Mouse (Mus musculus): ENCODE measurements at regions not wholly inside any gene's neighbourhood (a gene's known extent, or its start where the extent isn't known, plus 50 kb on each side); places are given as distances from the start of the nearest gene placed in this dataset.

DNA sequence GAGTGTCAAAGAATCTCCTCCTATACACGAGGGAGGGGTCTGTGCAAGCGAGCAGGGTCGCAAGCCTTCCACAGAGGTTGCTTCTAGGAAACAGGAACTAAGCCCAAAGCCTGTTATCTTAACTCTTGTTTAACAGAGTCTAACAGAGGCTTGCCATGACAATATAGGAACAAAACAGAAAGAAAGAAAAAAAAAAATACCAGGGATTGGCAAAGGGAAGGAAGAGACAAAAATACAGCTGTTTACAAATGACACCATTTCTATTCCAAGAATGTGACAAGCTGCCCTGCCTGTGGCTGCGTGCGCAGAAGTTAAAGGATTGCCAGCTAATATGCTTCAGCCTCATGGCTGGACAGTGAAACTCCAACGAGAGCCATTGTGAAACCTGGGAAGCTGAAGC is 173.8 kb upstream of the Ubr2 start:
- Histone ChIP-seq H3K4me2 (ENCODE audit: low read depth, low read length) (no peak overlapping the region), H3K9me3 (replicated peaks; ENCODE audit: control insufficient read depth, low read length) (no peaks in the 10 kb centered on the region), H3K36me3 (ENCODE audit: control insufficient read depth, insufficient read depth, low read length) (no peaks in the 10 kb centered on the region; the same call in 1 of the 2 replicates), H3K4me1 (ENCODE audit: control insufficient read depth, insufficient read depth, low read length) (peaks cover 31% of the 10 kb centered on the region), H3K9ac (ENCODE audit: low read length) (no peak overlapping the region), H3K27me3 (ENCODE audit: control insufficient read depth, insufficient read depth, low read length) (no peaks in the 10 kb centered on the region), H3K4me3 (replicated peaks; ENCODE audit: low read length) (no peak overlapping the region), H3K27ac (ENCODE audit: low read length) (peak overlapping the region; percentile 12; the same call in 1 of the 2 replicates)
- 41% methylated on average over 6 of the region's 6 CpGs for WGBS
- no peak for ATAC-seq (ENCODE audit: insufficient read depth, low FRiP score)

DNA sequence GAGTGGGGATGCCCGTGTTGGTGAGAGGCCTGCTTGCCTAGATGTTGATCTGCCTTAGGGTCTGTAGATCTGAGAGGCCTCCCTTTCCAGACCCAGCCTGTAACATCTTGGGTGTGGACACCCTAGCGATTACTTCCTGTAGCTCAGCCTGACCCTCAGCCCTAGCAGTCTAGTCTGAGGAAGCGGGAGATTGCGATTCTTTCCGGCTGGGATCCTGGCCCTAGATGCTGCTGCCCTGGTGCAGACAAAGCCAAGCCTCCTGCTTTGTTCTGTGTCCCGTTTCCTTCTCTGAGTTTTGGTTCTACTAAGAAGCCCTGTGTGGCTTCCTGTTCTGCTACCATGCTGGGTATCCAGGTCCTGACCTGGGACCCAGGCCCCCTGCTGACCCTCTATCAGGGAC is 171.8 kb upstream of the Ubr2 start:
- H3K27ac ChIP-seq (ENCODE audit: low read length): 0 out of 2 replicates have a peak overlapping the region, but pooled peaks have one; percentile 25
- H3K9ac ChIP-seq (ENCODE audit: low read length): no peak overlapping the region
- no peak overlapping the region for H3K4me2 ChIP-seq (ENCODE audit: low read depth, low read length)
- no peaks in the 10 kb centered on the region for H3K27me3 ChIP-seq (ENCODE audit: control insufficient read depth, insufficient read depth, low read length)
- no peak for ATAC-seq (ENCODE audit: insufficient read depth, low FRiP score)
- peaks cover 50% of the 10 kb centered on the region for H3K4me1 ChIP-seq (ENCODE audit: control insufficient read depth, insufficient read depth, low read length)
- no peaks in the 10 kb centered on the region for H3K9me3 ChIP-seq (replicated peaks; ENCODE audit: control insufficient read depth, low read length)
- 51% methylated on average over 6 of the region's 6 CpGs for WGBS
- no peak overlapping the region for H3K4me3 ChIP-seq (replicated peaks; ENCODE audit: low read length)
- no peaks in the 10 kb centered on the region; the same call in 1 of the 2 replicates for H3K36me3 ChIP-seq (ENCODE audit: control insufficient read depth, insufficient read depth, low read length)

DNA sequence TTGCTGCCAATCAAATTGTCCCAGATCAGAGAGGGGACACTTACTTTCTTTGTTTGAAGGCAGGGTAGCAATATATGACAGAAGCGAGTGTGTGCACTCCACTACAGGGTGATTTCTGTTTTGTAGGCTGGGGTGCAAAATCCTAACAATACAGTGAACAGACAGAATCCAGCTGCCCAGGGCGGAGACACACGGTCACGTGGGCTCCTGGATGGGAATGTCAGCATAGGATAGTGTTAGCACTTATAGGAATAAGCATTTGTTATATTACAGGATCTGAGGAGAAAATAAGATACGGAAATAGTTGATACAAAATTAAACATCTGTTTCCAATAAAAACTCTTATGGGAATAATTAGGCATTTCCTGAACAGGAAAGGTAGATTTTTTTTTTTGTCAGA is 169.1 kb upstream of the Ubr2 start:
- Histone ChIP-seq H3K27me3 (ENCODE audit: control insufficient read depth, insufficient read depth, low read length) (no peaks in the 10 kb centered on the region), H3K4me2 (ENCODE audit: low read depth, low read length) (peak overlapping the region; percentile 44), H3K9me3 (replicated peaks; ENCODE audit: control insufficient read depth, low read length) (no peaks in the 10 kb centered on the region), H3K4me3 (replicated peaks; ENCODE audit: low read length) (peak overlapping the region; percentile 11; the same call in 1 of the 2 replicates), H3K36me3 (ENCODE audit: control insufficient read depth, insufficient read depth, low read length) (no peaks in the 10 kb centered on the region; the same call in 1 of the 2 replicates), H3K9ac (ENCODE audit: low read length) (no peak overlapping the region), H3K27ac (ENCODE audit: low read length) (peak overlapping the region; percentile 89), H3K4me1 (ENCODE audit: control insufficient read depth, insufficient read depth, low read length) (peaks cover 68% of the 10 kb centered on the region)
- ATAC-seq (ENCODE audit: insufficient read depth, low FRiP score): peak; percentile 57; the same call in 1 of the 2 replicates
- 32% methylated on average over 5 of the region's 5 CpGs for WGBS

DNA sequence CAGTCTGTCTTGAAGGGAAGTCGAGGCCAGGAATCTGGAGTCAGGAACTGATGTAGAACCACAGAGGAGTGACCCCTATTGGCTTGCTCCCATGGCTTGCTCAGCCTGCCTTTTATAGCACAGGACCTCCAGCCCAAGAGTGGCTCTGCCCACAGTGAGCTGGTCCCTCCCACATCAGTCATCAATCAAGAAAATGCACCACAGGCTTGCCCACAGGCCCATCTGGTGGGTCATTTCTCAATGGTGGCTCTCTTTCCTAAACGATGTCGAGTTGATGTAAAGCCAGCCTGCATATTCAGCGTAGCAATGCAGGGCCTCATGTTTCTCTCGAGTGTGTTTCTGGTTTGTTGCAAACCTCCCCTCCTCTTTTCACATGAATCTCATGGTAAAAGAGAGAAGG is 168.3 kb upstream of the Ubr2 start:
- H3K4me3 ChIP-seq (replicated peaks; ENCODE audit: low read length): no peak overlapping the region
- peak overlapping the region; percentile 50 for H3K9ac ChIP-seq (ENCODE audit: low read length)
- H3K36me3 ChIP-seq (ENCODE audit: control insufficient read depth, insufficient read depth, low read length): no peaks in the 10 kb centered on the region; the same call in 1 of the 2 replicates
- H3K9me3 ChIP-seq (replicated peaks; ENCODE audit: control insufficient read depth, low read length): no peaks in the 10 kb centered on the region
- WGBS: 27% methylated on average over 5 of the region's 5 CpGs
- H3K4me2 ChIP-seq (ENCODE audit: low read depth, low read length): peak overlapping the region; percentile 44
- no peaks in the 10 kb centered on the region for H3K27me3 ChIP-seq (ENCODE audit: control insufficient read depth, insufficient read depth, low read length)
- H3K4me1 ChIP-seq (ENCODE audit: control insufficient read depth, insufficient read depth, low read length): peaks cover 66% of the 10 kb centered on the region
- peak; percentile 18; the same call in 1 of the 2 replicates for ATAC-seq (ENCODE audit: insufficient read depth, low FRiP score)
- H3K27ac ChIP-seq (ENCODE audit: low read length): peak overlapping the region; percentile 89

DNA sequence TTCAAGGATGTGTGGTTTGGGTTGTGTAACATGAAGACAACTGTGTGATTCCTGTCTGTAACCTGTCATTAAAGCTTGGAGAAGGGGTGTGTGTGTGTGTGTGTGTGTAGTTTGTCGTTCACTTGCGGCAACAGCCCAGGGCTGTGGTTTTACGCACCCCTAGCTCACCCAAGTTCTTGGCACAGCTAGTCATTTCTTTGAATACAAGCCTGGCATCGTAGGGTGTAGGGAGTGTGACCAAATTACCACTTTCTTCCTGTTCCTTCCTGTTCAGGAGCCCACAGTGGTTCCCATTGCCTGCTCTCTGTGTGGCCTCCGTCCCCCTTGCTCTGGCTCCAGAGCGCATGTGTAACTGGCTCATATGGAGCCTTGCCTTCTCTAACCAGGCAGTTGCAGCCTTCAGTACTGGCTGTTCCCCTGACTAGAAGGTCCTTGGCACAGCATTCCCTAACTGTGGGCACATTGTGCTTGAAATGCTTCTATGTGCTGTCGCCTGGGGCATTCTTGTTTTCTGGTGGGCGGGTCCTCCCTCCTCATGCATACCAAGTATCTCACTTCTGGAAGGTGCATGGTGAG is 167.4 kb upstream of the Ubr2 start:
- Histone ChIP-seq H3K4me3 (replicated peaks; ENCODE audit: low read length) (no peak overlapping the region), H3K4me2 (ENCODE audit: low read depth, low read length) (no peak overlapping the region), H3K36me3 (ENCODE audit: control insufficient read depth, insufficient read depth, low read length) (no peaks in the 10 kb centered on the region; the same call in 1 of the 2 replicates), H3K27ac (ENCODE audit: low read length) (peak overlapping the region; percentile 89), H3K9ac (ENCODE audit: low read length) (0 out of 2 replicates have a peak overlapping the region, but pooled peaks have one; percentile 27), H3K9me3 (replicated peaks; ENCODE audit: control insufficient read depth, low read length) (no peaks in the 10 kb centered on the region), H3K4me1 (ENCODE audit: control insufficient read depth, insufficient read depth, low read length) (peaks cover 66% of the 10 kb centered on the region), H3K27me3 (ENCODE audit: control insufficient read depth, insufficient read depth, low read length) (no peaks in the 10 kb centered on the region)
- 74% methylated on average over 8 of the region's 8 CpGs for WGBS
- no peak for ATAC-seq (ENCODE audit: insufficient read depth, low FRiP score)

DNA sequence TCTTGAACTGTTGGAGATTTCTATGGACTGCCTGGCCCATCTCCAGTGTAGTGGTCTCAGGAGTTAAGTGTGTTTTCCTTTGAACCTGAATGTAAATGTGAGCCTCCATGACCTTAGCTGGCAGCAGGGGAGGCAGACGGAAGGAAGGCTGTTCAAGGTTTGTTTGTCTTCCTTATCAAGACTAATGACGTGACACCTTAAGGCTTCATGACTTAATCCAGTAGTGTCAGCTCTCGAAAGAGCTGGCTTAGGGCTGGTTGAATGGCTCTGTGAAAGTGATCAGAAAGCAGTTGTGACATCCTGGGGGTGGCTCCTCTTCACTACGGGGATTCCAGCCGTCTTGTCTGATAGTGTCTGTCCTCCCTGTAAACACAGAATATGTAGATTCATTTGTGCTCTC is 166.0 kb upstream of the Ubr2 start:
- H3K9me3 ChIP-seq (replicated peaks; ENCODE audit: control insufficient read depth, low read length): no peaks in the 10 kb centered on the region
- WGBS: 39% methylated on average over 5 of the region's 5 CpGs
- no peak overlapping the region for H3K27ac ChIP-seq (ENCODE audit: low read length)
- no peak; the same call in 1 of the 2 replicates for ATAC-seq (ENCODE audit: insufficient read depth, low FRiP score)
- peaks cover 55% of the 10 kb centered on the region for H3K4me1 ChIP-seq (ENCODE audit: control insufficient read depth, insufficient read depth, low read length)
- H3K36me3 ChIP-seq (ENCODE audit: control insufficient read depth, insufficient read depth, low read length): no peaks in the 10 kb centered on the region; the same call in 1 of the 2 replicates
- H3K4me3 ChIP-seq (replicated peaks; ENCODE audit: low read length): no peak overlapping the region
- H3K9ac ChIP-seq (ENCODE audit: low read length): no peak overlapping the region
- no peak overlapping the region for H3K4me2 ChIP-seq (ENCODE audit: low read depth, low read length)
- no peaks in the 10 kb centered on the region for H3K27me3 ChIP-seq (ENCODE audit: control insufficient read depth, insufficient read depth, low read length)

DNA sequence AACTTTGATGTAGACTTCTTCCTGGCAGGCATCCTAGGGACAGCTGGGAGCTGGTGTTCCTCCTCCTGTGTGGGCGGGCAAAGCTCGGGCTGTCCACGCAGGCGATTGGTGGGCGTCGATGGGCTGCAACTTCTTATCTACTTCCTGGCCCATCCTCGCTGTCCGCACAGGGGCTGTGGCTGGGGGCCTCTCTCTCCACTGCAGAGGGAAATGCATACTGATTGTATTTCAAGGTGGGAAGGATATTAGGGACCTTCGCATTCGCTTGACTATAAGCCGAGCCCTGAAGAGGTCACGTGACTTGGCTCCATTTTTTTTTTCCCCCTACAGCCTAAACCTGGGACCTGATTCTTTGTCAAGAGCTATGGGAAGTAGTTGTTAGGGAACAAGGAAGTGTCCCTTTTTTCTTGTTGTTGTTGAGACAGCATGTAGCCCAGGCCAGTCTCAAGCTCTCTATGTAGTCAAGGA is 164.4 kb upstream of the Ubr2 start:
- Histone ChIP-seq H3K4me3 (replicated peaks; ENCODE audit: low read length) (peak overlapping the region; percentile 40), H3K4me1 (ENCODE audit: control insufficient read depth, insufficient read depth, low read length) (peaks cover 49% of the 10 kb centered on the region), H3K36me3 (ENCODE audit: control insufficient read depth, insufficient read depth, low read length) (no peaks in the 10 kb centered on the region), H3K27me3 (ENCODE audit: control insufficient read depth, insufficient read depth, low read length) (no peaks in the 10 kb centered on the region), H3K27ac (ENCODE audit: low read length) (peak overlapping the region; percentile 66), H3K9ac (ENCODE audit: low read length) (peak overlapping the region; percentile 36; the same call in 1 of the 2 replicates), H3K9me3 (replicated peaks; ENCODE audit: control insufficient read depth, low read length) (no peaks in the 10 kb centered on the region), H3K4me2 (ENCODE audit: low read depth, low read length) (peak overlapping the region; percentile 46)
- ATAC-seq (ENCODE audit: insufficient read depth, low FRiP score): peak; percentile 81; the same call in 1 of the 2 replicates
- 36% methylated on average over 12 of the region's 12 CpGs for WGBS

DNA sequence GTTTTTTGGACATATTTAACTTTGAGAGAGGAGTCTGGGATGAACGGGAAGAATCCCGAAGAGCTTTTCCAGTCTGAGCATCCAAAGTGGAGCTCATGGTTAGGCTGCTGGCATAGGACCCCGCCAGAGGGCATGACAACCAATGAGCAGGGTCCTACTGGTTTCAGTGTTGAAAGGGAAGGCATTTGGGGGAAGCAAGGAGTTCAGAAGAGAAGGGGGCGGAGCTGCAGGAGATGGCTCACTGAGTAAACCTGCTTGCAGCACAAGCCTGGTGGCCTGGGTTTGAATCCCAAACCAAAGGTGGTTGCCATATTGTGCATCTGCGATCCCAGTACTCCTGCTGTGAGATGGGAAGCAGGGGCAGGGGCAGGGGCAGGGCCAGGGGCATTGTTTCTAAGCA is 161.4 kb upstream of the Ubr2 start:
- H3K9ac ChIP-seq (ENCODE audit: low read length): no peak overlapping the region
- no peaks in the 10 kb centered on the region for H3K27me3 ChIP-seq (ENCODE audit: control insufficient read depth, insufficient read depth, low read length)
- no peak overlapping the region for H3K27ac ChIP-seq (ENCODE audit: low read length)
- H3K9me3 ChIP-seq (replicated peaks; ENCODE audit: control insufficient read depth, low read length): no peaks in the 10 kb centered on the region
- ATAC-seq (ENCODE audit: insufficient read depth, low FRiP score): no peak
- H3K4me3 ChIP-seq (replicated peaks; ENCODE audit: low read length): no peak overlapping the region
- H3K4me1 ChIP-seq (ENCODE audit: control insufficient read depth, insufficient read depth, low read length): peaks cover 44% of the 10 kb centered on the region
- no peak overlapping the region for H3K4me2 ChIP-seq (ENCODE audit: low read depth, low read length)
- WGBS: 90% methylated on average over 5 of the region's 5 CpGs
- H3K36me3 ChIP-seq (ENCODE audit: control insufficient read depth, insufficient read depth, low read length): no peaks in the 10 kb centered on the region

DNA sequence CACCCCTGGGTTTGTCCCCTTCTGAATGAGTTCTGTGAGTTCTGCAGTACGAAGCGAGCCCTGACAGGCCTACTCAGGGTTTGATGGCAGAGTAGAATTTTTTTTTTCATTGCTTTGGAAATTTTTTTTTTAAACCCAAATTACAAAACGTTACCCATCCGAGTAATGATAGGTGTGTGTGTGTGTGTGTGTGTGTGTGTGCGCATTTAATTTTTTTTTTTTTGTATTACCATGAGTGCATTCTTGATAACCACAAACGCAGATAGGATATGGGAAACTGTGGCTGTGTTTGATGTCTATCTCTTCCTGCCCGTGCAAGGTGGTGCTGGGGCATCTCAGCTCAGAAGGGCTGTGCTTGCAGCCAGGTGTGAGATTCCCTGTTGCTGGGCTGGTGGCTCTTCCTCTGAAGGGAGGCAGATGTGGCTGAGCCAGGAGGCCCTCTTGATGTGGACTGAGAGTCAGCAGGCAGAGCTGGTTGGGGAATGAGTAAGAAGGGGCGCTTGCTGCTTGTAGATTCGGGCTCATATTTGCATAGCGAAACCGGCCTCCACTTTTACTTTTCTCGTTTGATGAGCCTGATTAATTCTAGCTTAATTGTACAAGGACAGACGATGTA is 160.7 kb upstream of the Ubr2 start:
- Histone ChIP-seq H3K4me2 (ENCODE audit: low read depth, low read length) (no peak overlapping the region), H3K4me3 (replicated peaks; ENCODE audit: low read length) (no peak overlapping the region), H3K27ac (ENCODE audit: low read length) (no peak overlapping the region), H3K9ac (ENCODE audit: low read length) (no peak overlapping the region), H3K27me3 (ENCODE audit: control insufficient read depth, insufficient read depth, low read length) (no peaks in the 10 kb centered on the region), H3K4me1 (ENCODE audit: control insufficient read depth, insufficient read depth, low read length) (peaks cover 37% of the 10 kb centered on the region), H3K36me3 (ENCODE audit: control insufficient read depth, insufficient read depth, low read length) (no peaks in the 10 kb centered on the region), H3K9me3 (replicated peaks; ENCODE audit: control insufficient read depth, low read length) (no peaks in the 10 kb centered on the region)
- WGBS: 83% methylated on average over 13 of the region's 13 CpGs
- ATAC-seq (ENCODE audit: insufficient read depth, low FRiP score): no peak

All from stomach, embryonic 16.5 days (tissue).